Mouse (Mus musculus): Measurements from ENCODE around the gene Slc6a15.

Gene Slc6a15

GRCm38 (mm10) chr10:103367371-103368295, at the start of gene Slc6a15:
Gene Slc6a15 (plus strand): TSS chr10:103367783.
- peak; percentile 72 for DNase-seq (ENCODE audit: inconsistent ontology term)

GRCm38 (mm10) chr10:103321941-103322340, 45.6 kb upstream of the Slc6a15 start:
- no peak for DNase-seq (ENCODE audit: inconsistent ontology term)

DNA sequence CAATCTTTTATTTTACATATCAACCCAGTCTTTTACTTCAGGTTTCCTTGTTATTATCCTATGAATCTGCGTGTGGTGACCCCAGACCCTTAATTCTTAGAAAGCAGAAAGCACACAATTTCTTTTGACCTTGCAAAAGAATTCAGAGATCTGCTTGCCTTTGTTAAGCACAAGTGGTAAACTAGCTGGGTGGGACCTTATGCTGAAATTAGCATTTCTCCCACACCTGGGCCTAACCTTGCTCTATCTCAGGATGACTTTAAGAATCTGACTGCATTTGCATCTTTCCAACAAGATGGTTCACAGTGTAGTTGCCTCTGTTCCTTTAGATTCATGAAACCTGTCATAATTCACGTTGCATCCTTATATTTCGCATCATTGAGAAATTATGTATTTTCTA, 44.2 kb upstream of the Slc6a15 start:
- DNase-seq (ENCODE audit: inconsistent ontology term), result no peak

GRCm38 (mm10) chr10:103334306-103334705, 33.3 kb upstream of the Slc6a15 start:
- no peak for DNase-seq (ENCODE audit: inconsistent ontology term)

GRCm38 (mm10) chr10:103339928-103340327, 27.7 kb upstream of the Slc6a15 start:
- no peak for DNase-seq (ENCODE audit: inconsistent ontology term)

DNA sequence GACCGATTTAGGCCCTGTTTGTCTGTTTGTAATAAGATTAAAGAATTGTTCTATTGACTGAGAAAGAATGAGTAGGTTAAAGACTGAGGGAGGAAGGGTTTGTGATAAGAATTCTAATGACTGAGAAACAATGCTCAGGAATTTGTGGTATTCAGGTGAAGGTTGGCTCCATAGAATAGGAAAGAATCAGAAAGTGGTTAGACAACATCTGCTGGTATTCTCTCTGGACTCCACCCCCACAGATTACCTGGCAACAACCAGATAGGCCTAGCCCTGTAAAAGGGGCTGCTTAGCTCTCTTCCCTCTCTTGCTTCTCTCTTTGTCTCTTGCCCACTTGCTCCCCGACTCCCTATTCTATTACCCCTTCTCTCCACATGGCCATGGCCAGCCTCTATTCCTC, 20.8 kb upstream of the Slc6a15 start:
- peak; percentile 53 for DNase-seq (ENCODE audit: inconsistent ontology term)

GRCm38 (mm10) chr10:103368296-103369080, 905 bp downstream of the Slc6a15 start:
- peak; percentile 76 for DNase-seq (ENCODE audit: inconsistent ontology term)

GRCm38 (mm10) chr10:103369081-103369420, 1.5 kb downstream of the Slc6a15 start:
- peak; percentile 89 for DNase-seq (ENCODE audit: inconsistent ontology term)

DNA sequence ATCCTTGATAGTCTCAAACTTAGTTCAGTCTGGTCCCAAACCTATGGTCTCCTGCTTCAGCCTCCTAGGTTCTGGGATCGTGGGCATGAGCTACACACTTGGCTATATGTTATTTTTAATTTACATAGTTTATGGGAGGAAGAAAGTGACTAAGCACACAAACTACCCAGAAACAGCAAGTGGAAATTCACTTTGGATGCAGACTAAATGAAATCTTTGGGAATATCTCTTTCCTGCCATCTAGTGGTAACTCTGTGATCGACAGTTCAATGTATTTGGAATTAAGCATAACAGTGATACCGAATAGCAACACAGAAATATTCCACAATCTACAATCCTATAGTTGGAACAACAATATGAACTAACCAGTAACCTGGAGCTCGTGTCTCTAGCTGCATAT, 34.6 kb downstream of the Slc6a15 start:
- peak; percentile 36 for DNase-seq (ENCODE audit: inconsistent ontology term)

- DNase-seq (ENCODE audit: inconsistent ontology term), result no peak
Observed at GRCm38 (mm10) chr10:103427717-103428116, 60.1 kb downstream of the Slc6a15 start.

- DNase-seq (ENCODE audit: inconsistent ontology term), result no peak
Observed at GRCm38 (mm10) chr10:103442588-103442987, 75.0 kb downstream of the Slc6a15 start.

GRCm38 (mm10) chr10:103443070-103443469, 75.5 kb downstream of the Slc6a15 start:
- DNase-seq (ENCODE audit: inconsistent ontology term), result peak; percentile 49

DNA sequence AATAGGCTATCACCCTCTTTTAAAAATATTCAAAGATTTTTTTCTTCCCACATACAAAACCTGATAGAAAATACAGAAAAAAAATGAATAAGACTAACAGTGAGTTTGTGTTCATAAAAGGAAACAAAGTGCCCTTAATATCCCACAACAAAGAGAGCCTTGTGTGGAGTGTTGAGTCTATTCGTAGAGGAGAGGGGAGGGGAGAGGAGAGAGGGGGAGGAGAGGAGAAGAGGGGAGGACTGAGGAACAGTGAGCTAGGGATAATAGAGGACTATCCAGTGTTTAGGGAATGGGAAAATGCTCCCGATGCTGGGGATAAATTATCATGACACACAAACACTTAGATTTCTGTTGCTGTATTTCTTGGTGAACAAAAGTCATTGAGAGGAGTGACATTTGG, 80.8 kb downstream of the Slc6a15 start:
- no peak for DNase-seq (ENCODE audit: inconsistent ontology term)

- peak; percentile 15 for DNase-seq (ENCODE audit: inconsistent ontology term)
Observed at GRCm38 (mm10) chr10:103457896-103458295, 90.3 kb downstream of the Slc6a15 start.
